Mouse (Mus musculus) lung, postnatal 0 days (tissue): ENCODE measurements around the gene Mbd4.

ENCODE experiments used
- CTCF ChIP-seq: IDR thresholded peaks from 2 replicates; pipeline ENCODE4 v1.5.1; 2016; ENCODE audit warnings: antibody characterized with exemption, mild to moderate bottlenecking
- EP300 ChIP-seq: IDR thresholded peaks from 2 replicates; pipeline ENCODE4 v1.6.1; 2016; ENCODE audit warnings: antibody characterized with exemption, mild to moderate bottlenecking, control low read depth

DNA sequence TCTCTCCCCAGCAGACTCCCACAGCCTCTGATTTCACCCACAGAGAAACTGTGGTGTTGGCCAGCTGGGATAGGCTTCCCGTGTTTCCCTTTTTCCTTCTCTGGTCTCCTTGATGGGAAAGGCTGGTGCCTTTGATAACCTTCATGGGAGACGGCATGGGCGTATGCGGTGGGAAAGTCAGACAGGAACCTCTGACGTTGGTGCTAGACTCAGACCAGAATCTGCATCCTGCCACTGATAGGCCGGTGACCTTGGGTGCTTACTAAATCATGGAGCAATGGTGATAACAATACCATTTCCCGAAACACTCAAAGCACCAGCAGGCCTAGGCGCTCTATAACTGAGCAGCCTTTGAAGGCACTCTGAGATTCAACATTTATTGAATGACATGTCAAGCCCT, 27.6 kb upstream of the Mbd4 start:
- TF ChIP-seq EP300 (peak; percentile 78), CTCF (no peak)
